Comparison of ENCODE assay signal across 7 mouse cellular contexts in genomic region chrX:20847816-20848215, GRCm38 (mm10). TPM values are rescaled to one million over a fixed set of nuclear protein-coding genes. Genes with fewer than 3 reads are reported as not detected.
DNase-seq lines count a peak whose midpoint lies in the region; ATAC-seq and TF ChIP-seq lines count a peak whose summit lies in the region.

No protein-coding gene starts in this region.

- ATAC-seq in lung, embryonic 16.5 days (ENCODE audit: low read depth) = peak; percentile 32; the same call in 1 of the 2 replicates
- ATAC-seq in forebrain, postnatal 0 days = peak; percentile 2; the same call in 1 of the 2 replicates
- ATAC-seq in liver, embryonic 12.5 days = no peak
- ATAC-seq in stomach, postnatal 0 days (ENCODE audit: low FRiP score, low TSS enrichment) = no peak

- 0 out of 2 replicates have a peak overlapping the region, but pooled peaks have one; percentile 26 for H3K9ac ChIP-seq in lung, embryonic 16.5 days (ENCODE audit: low read length)
- H3K9ac ChIP-seq in forebrain, postnatal 0 days = peak overlapping the region; percentile 28; the same call in 1 of the 2 replicates
- H3K9ac ChIP-seq in liver, embryonic 12.5 days = 0 out of 2 replicates have a peak overlapping the region, but pooled peaks have one; percentile 12
- H3K9ac ChIP-seq in stomach, postnatal 0 days (ENCODE audit: low read length) = no peak overlapping the region

- WGBS in lung, embryonic 16.5 days = 18% methylated on average over 2 of the region's 2 CpGs
- WGBS in forebrain, postnatal 0 days = 39% methylated on average over 2 of the region's 2 CpGs
- WGBS in liver, embryonic 12.5 days (ENCODE audit: insufficient replicate concordance) = 24% methylated on average over 2 of the region's 2 CpGs
- WGBS in stomach, postnatal 0 days = 22% methylated on average over 2 of the region's 2 CpGs

- peak overlapping the region; percentile 50 for H3K4me2 ChIP-seq in lung, embryonic 16.5 days (ENCODE audit: low read depth, low read length)
- H3K4me2 ChIP-seq in forebrain, postnatal 0 days (ENCODE audit: low read depth) = peak overlapping the region; percentile 41
- peak overlapping the region; percentile 71 for H3K4me2 ChIP-seq in liver, embryonic 12.5 days
- H3K4me2 ChIP-seq in stomach, postnatal 0 days (replicated peaks; ENCODE audit: low read depth) = peak overlapping the region; percentile 25; the same call in 1 of the 2 replicates

- H3K4me1 ChIP-seq in lung, embryonic 16.5 days (replicated peaks; ENCODE audit: control insufficient read depth, insufficient read depth, low read length) = no peaks in the 10 kb centered on the region
- H3K4me1 ChIP-seq in forebrain, postnatal 0 days (ENCODE audit: insufficient read depth) = peaks cover 9% of the 10 kb centered on the region; the same call in 1 of the 2 replicates
- peaks cover 6% of the 10 kb centered on the region for H3K4me1 ChIP-seq in liver, embryonic 12.5 days
- no peaks in the 10 kb centered on the region for H3K4me1 ChIP-seq in stomach, postnatal 0 days (replicated peaks; ENCODE audit: control insufficient read depth, insufficient read depth)

- H3K4me3 ChIP-seq in lung, embryonic 16.5 days (ENCODE audit: low read length) = peak overlapping the region; percentile 70
- 0 out of 2 replicates have a peak overlapping the region, but pooled peaks have one; percentile 17 for H3K4me3 ChIP-seq in forebrain, postnatal 0 days (ENCODE audit: low read depth, low read length)
- peak overlapping the region; percentile 70 for H3K4me3 ChIP-seq in liver, embryonic 12.5 days
- H3K4me3 ChIP-seq in stomach, postnatal 0 days (ENCODE audit: low read depth, low read length) = peak overlapping the region; percentile 48

- DNase-seq in lung, postnatal 14 days = no peak
- no peak for DNase-seq in forebrain, postnatal 0 days
- no peak for DNase-seq in stomach, postnatal 0 days (ENCODE audit: low spot score)
- no peak for DNase-seq in urinary bladder, postnatal 10 days (ENCODE audit: low spot score)
- no peak for DNase-seq in cerebellum, adult 9-10 months

- TF ChIP-seq EP300 in stomach, postnatal 0 days (optimal IDR thresholded peaks at IDR 0.05) = no peak

- peak overlapping the region; percentile 42 for H3K27ac ChIP-seq in lung, embryonic 16.5 days (ENCODE audit: low read length)
- H3K27ac ChIP-seq in forebrain, postnatal 0 days (ENCODE audit: low read depth, low read length) = peak overlapping the region; percentile 77
- no peak overlapping the region for H3K27ac ChIP-seq in liver, embryonic 12.5 days
- H3K27ac ChIP-seq in stomach, postnatal 0 days (replicated peaks) = 0 out of 2 replicates have a peak overlapping the region, but pooled peaks have one; percentile 19

- H3K9me3 ChIP-seq in lung, embryonic 16.5 days (ENCODE audit: control insufficient read depth, low read length) = no peaks in the 10 kb centered on the region
- H3K9me3 ChIP-seq in forebrain, postnatal 0 days (ENCODE audit: low read length) = no peaks in the 10 kb centered on the region
- H3K9me3 ChIP-seq in liver, embryonic 12.5 days (replicated peaks) = no peaks in the 10 kb centered on the region
- H3K9me3 ChIP-seq in stomach, postnatal 0 days (ENCODE audit: control insufficient read depth, low read length) = no peaks in the 10 kb centered on the region

- no peaks in the 10 kb centered on the region for H3K36me3 ChIP-seq in lung, embryonic 16.5 days (ENCODE audit: control insufficient read depth, insufficient read depth, low read length)
- 0 out of 2 replicates have a peak, but pooled peaks cover 4% of the 10 kb centered on the region for H3K36me3 ChIP-seq in forebrain, postnatal 0 days (ENCODE audit: insufficient read depth)
- H3K36me3 ChIP-seq in liver, embryonic 12.5 days = peaks cover 22% of the 10 kb centered on the region
- 0 out of 2 replicates have a peak, but pooled peaks cover 4% of the 10 kb centered on the region for H3K36me3 ChIP-seq in stomach, postnatal 0 days (ENCODE audit: control insufficient read depth, insufficient read depth, low read length)

- no peaks in the 10 kb centered on the region for H3K27me3 ChIP-seq in lung, embryonic 16.5 days (ENCODE audit: control insufficient read depth, insufficient read depth, low read depth, low read length)
- no peaks in the 10 kb centered on the region for H3K27me3 ChIP-seq in forebrain, postnatal 0 days (ENCODE audit: insufficient read depth, low read length)
- H3K27me3 ChIP-seq in liver, embryonic 12.5 days (replicated peaks) = no peaks in the 10 kb centered on the region
- H3K27me3 ChIP-seq in stomach, postnatal 0 days (ENCODE audit: control insufficient read depth, insufficient read depth, low read length) = no peaks in the 10 kb centered on the region

- no peak for TF ChIP-seq CTCF in forebrain, postnatal 0 days (IDR thresholded peaks at IDR 0.05; ENCODE audit: low read depth)
- TF ChIP-seq CTCF in stomach, postnatal 0 days (IDR thresholded peaks at IDR 0.05; ENCODE audit: low read depth) = no peak

RNA-seq across cellular contexts. Expression of gene Timp1, which starts 22.1 kb away (rescaled TPM):
- polyA plus RNA-seq in lung, embryonic 16.5 days (2015; fragmentation: Nextera tagmentation; extraction: Ambion mirVana) = 24.8 and 26.1 TPM in 2 replicates
- 3.0 and 3.6 TPM in 2 replicates for total RNA-seq in forebrain, postnatal 0 days (2014; rRNA removed)
- 2.6 and 4.7 TPM in 2 replicates for polyA plus RNA-seq in forebrain, postnatal 0 days (2015; fragmentation: Nextera tagmentation; extraction: Ambion mirVana)
- 3.7 and 5.1 TPM in 2 replicates for polyA plus RNA-seq in liver, embryonic 12.5 days (2016; fragmentation: Nextera tagmentation; extraction: Ambion mirVana)
- polyA plus RNA-seq in stomach, postnatal 0 days (2015; fragmentation: Nextera tagmentation; extraction: Ambion mirVana) = 11.7 and 18.8 TPM in 2 replicates

RNA-seq across cellular contexts. Expression of gene Araf, which starts 50.2 kb away (rescaled TPM):
- polyA plus RNA-seq in lung, embryonic 16.5 days (2015; fragmentation: Nextera tagmentation; extraction: Ambion mirVana) = 107 and 118 TPM in 2 replicates
- total RNA-seq in forebrain, postnatal 0 days (2014; rRNA removed) = 243 and 245 TPM in 2 replicates
- 264 and 307 TPM in 2 replicates for polyA plus RNA-seq in forebrain, postnatal 0 days (2015; fragmentation: Nextera tagmentation; extraction: Ambion mirVana)
- polyA plus RNA-seq in liver, embryonic 12.5 days (2016; fragmentation: Nextera tagmentation; extraction: Ambion mirVana) = 58.9 and 62.8 TPM in 2 replicates
- polyA plus RNA-seq in stomach, postnatal 0 days (2015; fragmentation: Nextera tagmentation; extraction: Ambion mirVana) = 55.4 and 61.7 TPM in 2 replicates

Comparison
In these comparisons a context has a peak if more than half of its experiments do, and no peak if none do; other contexts are left out.
1. ATAC-seq: peak in lung, embryonic 16.5 days (single experiment) and forebrain, postnatal 0 days (single experiment); none in liver, embryonic 12.5 days (single experiment) and stomach, postnatal 0 days (single experiment).
2. H3K4me3 ChIP-seq: peak in every context shown above with its lines; median percentile 70 in lung, embryonic 16.5 days; 70 in liver, embryonic 12.5 days; 48 in stomach, postnatal 0 days; 17 in forebrain, postnatal 0 days.
3. Peak in every context shown above with its lines, with median percentiles within 50 percentile points of each other: H3K4me2 ChIP-seq.